Mouse (Mus musculus): ENCODE data around the gene Spg20.

DNA sequence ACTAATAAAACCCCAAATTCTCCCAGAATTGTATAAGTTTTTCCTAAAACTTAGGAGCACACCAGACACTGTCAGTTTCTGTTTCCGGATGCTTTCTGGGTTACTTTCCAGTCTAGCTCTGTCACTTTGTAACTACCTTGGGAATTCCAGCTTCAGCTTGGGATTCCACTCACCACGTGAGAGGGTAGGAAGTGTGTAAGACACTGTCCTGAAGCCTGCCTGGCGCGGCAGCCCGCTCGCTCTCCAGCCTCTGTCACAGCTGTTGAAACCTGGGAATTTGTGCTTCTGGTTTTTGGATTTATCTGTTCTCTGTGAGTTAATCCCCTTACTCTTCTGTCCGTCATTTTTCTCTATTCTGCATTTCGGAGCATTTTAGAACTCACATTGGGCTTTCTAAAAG, 4.1 kb downstream of the Spg20 start:
- no peak for TF ChIP-seq POLR2A (IDR thresholded peaks at IDR 0.05; ENCODE audit: extremely low read depth, insufficient read depth, low read length)
- TF ChIP-seq CTCF (IDR thresholded peaks at IDR 0.05; ENCODE audit: low read depth, low read length): no peak
